Mouse (Mus musculus) brain, embryonic 14.5 days (tissue): ENCODE measurements at regions not wholly inside any gene's neighbourhood (a gene's known extent, or its start where the extent isn't known, plus 50 kb on each side); places are given as distances from the start of the nearest gene placed in this dataset.

Source experiments
- CTCF ChIP-seq: fragments of 200-500 bp; IDR thresholded peaks from 2 replicates; pipeline ENCODE4 v1.5.1; 2012; ENCODE audit warnings: inconsistent platforms, mild to moderate bottlenecking, moderate library complexity, borderline replicate concordance; ENCODE audit not compliant: insufficient read depth, insufficient read length; ENCODE audit errors: extremely low read depth
- POLR2A ChIP-seq: fragments of 200-500 bp; IDR thresholded peaks from 2 replicates; pipeline ENCODE4 v1.6.1; 2012; ENCODE audit warnings: mild to moderate bottlenecking, inconsistent platforms, borderline replicate concordance; ENCODE audit not compliant: poor library complexity, insufficient read depth, insufficient read length, severe bottlenecking; ENCODE audit errors: extremely low read depth

- TF ChIP-seq CTCF (no peak), POLR2A (no peak)
Observed at GRCm38 (mm10) chr15:93001346-93002001, 273.5 kb downstream of the Gxylt1 start.
